Mouse (Mus musculus): ENCODE results near the gene 2310057J18Rik.
"Not testable (repeated sequence)": the region's sequence is repeated elsewhere in the genome, so short reads cannot be mapped to it uniquely, and the experiment has no call there.

Gene 2310057J18Rik

DNA sequence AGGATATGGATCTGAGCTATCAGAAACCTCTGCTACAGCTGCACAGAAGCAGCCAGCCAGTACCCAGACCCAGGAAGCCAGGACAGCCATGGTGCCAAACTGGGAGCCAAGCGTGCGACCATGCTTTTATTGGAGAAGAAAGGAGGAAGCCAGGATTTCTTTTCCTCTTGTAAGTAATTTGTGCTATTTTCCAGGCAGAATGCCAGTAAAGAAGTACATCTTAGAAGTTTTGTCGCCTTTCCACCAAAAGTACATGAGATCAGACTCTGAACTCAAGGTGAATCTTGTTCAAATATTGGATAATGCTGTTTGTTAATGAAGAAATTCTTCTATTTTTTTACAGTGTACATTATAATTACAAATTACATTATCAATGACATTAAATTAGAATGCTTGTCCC, at the start of gene 2310057J18Rik:
Gene 2310057J18Rik (minus strand): TSS at position 101 of the 400 bp plus-strand sequence.
- DNase-seq (ENCODE audit: low read depth): no peak

GRCm38 (mm10) chr10:29029960-29030359, 43.9 kb upstream of the 2310057J18Rik start:
- not testable (repeated sequence) for DNase-seq (ENCODE audit: low read depth)

DNA sequence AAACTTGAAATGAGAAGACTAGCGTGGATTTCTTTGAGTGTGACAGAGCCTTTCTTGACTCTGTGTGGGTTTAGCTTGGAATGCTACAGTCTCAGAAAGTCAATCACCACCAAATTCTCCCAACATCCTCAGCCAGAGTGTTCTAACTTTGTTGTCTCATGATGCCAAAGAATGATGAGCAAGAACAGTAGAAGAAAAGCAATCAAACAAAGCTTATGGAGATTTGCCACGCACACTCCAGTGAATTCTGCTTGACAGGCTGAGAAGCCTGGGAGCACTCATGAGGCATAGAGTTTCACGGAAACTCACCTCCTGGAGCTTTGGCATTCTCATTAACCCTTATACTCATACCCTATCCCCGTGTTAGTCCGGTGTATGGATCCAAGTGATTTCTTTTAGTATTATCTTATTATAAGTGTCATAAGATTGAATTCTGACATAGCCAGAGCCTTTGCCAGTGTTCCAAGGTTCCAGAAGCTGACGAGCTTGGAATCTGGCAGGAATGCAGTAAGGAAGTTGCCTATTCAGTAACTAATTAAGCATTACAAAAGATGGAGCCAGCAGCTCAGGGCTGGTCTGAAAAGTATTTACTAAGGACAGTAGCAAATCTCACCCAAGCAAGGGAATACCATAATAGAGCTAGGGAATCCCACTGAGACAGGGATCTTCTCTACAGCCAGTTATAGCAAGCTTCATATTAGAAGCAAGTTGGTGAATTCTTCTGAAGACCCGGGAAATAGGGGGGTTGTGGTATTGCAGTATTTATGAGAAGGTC, 33.6 kb upstream of the 2310057J18Rik start:
- no peak for DNase-seq (ENCODE audit: low read depth)

- no peak for DNase-seq (ENCODE audit: low read depth)
These were observed 11.7 kb upstream of the 2310057J18Rik start for GRCm38 (mm10) chr10:28997776-28998175.

- DNase-seq (ENCODE audit: low read depth): no peak
These were observed 2.9 kb upstream of the 2310057J18Rik start for GRCm38 (mm10) chr10:28988990-28989389.

- no peak for DNase-seq (ENCODE audit: low read depth)
These were observed 17.9 kb downstream of the 2310057J18Rik start for GRCm38 (mm10) chr10:28968189-28968588.

GRCm38 (mm10) chr10:28955138-28955537, 31.0 kb downstream of the 2310057J18Rik start:
- peak; percentile 75 for DNase-seq (ENCODE audit: low read depth)

GRCm38 (mm10) chr10:28954515-28954914, 31.6 kb downstream of the 2310057J18Rik start:
- DNase-seq (ENCODE audit: low read depth): peak; percentile 37

Data from 416B (cell line).